Mouse (Mus musculus) lung, embryonic 14.5 days (tissue): ENCODE results near the gene Arhgap21. TPM values are rescaled to one million over a fixed set of nuclear protein-coding genes. Genes with fewer than 3 reads are reported as not detected.

Experiments
- ATAC-seq: fragments of 200-750 bp; cut with Nextera tagmentation; 2 replicates; pipeline ENCODE4 v1.8.0; 2017; ENCODE audit warnings: mild to moderate bottlenecking, moderate TSS enrichment, moderate library complexity; ENCODE audit not compliant: insufficient read depth
- DNase-seq: peaks from one replicate; pipeline ENCODE4 v3.0.0-alpha.2; 2015
- H3K27ac ChIP-seq: fragments of 300-500 bp; sonication (generic); 2 replicates; pipeline ENCODE4 v1.5.1; 2014; ENCODE audit warnings: low read depth, mild to moderate bottlenecking, moderate library complexity
- H3K27me3 ChIP-seq: fragments of 300-500 bp; sonication (generic); 2 replicates; pipeline ENCODE4 v1.6.1; 2014; ENCODE audit warnings: low read length, control low read depth; ENCODE audit not compliant: insufficient read depth
- H3K36me3 ChIP-seq: fragments of 300-500 bp; sonication (generic); 2 replicates; pipeline ENCODE4 v1.6.1; 2014; ENCODE audit warnings: control low read depth; ENCODE audit not compliant: insufficient read depth
- H3K4me1 ChIP-seq: fragments of 300-500 bp; sonication (generic); 2 replicates; pipeline ENCODE4 v1.6.1; 2014; ENCODE audit warnings: antibody characterized with exemption, control low read depth; ENCODE audit not compliant: insufficient read depth
- H3K4me2 ChIP-seq: fragments of 300-500 bp; sonication (generic); 2 replicates; pipeline ENCODE4 v1.6.1; 2014; ENCODE audit warnings: mild to moderate bottlenecking
- H3K4me3 ChIP-seq: fragments of 300-500 bp; sonication (generic); 2 replicates; pipeline ENCODE4 v1.5.1; 2014; ENCODE audit warnings: low read depth, low read length
- H3K9ac ChIP-seq: fragments of 300-500 bp; sonication (generic); 2 replicates; pipeline ENCODE4 v1.6.1; 2014
- H3K9me3 ChIP-seq: fragments of 300-500 bp; sonication (generic); 2 replicates; pipeline ENCODE4 v1.6.1; 2016; ENCODE audit warnings: low read depth, low read length, control low read depth
- CTCF ChIP-seq: IDR thresholded peaks from 2 replicates; pipeline ENCODE4 v1.5.1; 2016; ENCODE audit warnings: antibody characterized with exemption, low read depth
- WGBS: fragments of 180-500 bp; shearing (Covaris S2); extraction: QIAGEN DNeasy Blood & Tissue Kit; methylation state at CpG from one replicate; pipeline ENCODE4 v1.1.7; 2014; 5-methylcytosine and 5-hydroxymethylcytosine counted together
- polyA plus RNA-seq: library from polyadenylated mRNA; unstranded; fragments of >200 nt; fragmentation: Nextera tagmentation; extraction: Ambion mirVana; gene quantifications from 2 replicates; pipeline ENCODE4 v1.2.1, GENCODE M21; 2014

The Arhgap21 gene
- polyA plus RNA-seq, 1 experiment from 2014 or later = 22.1 TPM

DNA sequence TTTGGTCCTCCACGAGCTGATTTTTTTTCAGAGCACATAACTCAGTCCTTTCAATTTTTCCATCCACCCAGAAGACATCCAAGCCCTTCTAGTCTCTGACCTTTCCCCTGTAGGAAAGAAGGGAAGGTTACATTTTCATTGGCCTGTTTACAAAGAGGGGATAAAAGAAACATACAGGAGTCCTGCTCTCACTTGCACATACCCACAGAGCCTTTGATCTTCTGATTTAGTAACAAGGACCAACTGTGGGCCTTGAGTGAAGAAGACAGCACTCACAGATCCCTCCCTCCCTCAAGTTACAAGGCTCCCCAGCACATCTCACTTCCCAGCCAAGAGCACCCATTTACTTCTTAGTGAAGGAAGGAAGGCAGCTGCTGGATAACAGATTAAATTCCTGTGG is 46.3 kb downstream of the Arhgap21 start:
- no peak overlapping the region for H3K9ac ChIP-seq
- H3K4me2 ChIP-seq = no peak overlapping the region
- peaks cover 2% of the 10 kb centered on the region; the same call in 1 of the 2 replicates for H3K4me1 ChIP-seq
- WGBS = 12% methylated on average over 1 of the region's 1 CpGs
- H3K36me3 ChIP-seq = no peaks in the 10 kb centered on the region
- no peak for DNase-seq
- no peaks in the 10 kb centered on the region for H3K9me3 ChIP-seq
- H3K27me3 ChIP-seq = no peaks in the 10 kb centered on the region
- no peak for ATAC-seq
- H3K27ac ChIP-seq = no peak overlapping the region
- TF ChIP-seq CTCF = no peak
- H3K4me3 ChIP-seq = no peak overlapping the region

DNA sequence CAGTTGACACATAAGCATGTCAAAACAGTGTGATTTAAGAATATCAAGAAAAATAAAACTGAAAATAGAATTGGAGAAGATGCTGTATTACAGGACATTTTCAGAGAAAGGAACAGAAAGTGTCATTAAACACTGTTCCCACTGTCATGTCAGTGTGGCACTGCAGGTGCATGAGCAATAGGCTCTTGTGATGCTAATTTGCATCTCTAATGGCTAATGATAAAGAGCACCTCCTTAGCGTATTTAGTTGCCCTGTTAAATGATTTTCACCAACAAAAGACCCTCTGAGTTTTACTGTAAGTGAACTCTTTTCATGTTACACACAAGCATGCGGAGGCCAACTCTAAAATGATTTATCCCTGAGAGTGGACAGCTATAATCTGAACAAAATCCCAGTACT is 47.1 kb downstream of the Arhgap21 start:
- no peak overlapping the region for H3K4me2 ChIP-seq
- no peak overlapping the region for H3K27ac ChIP-seq
- H3K4me3 ChIP-seq = no peak overlapping the region
- H3K4me1 ChIP-seq = peaks cover 2% of the 10 kb centered on the region; the same call in 1 of the 2 replicates
- 94% methylated on average over 2 of the region's 2 CpGs for WGBS
- H3K9ac ChIP-seq = no peak overlapping the region
- H3K36me3 ChIP-seq = no peaks in the 10 kb centered on the region
- no peak for TF ChIP-seq CTCF
- H3K9me3 ChIP-seq = no peaks in the 10 kb centered on the region
- H3K27me3 ChIP-seq = no peaks in the 10 kb centered on the region
- DNase-seq (no peak), ATAC-seq (no peak)

DNA sequence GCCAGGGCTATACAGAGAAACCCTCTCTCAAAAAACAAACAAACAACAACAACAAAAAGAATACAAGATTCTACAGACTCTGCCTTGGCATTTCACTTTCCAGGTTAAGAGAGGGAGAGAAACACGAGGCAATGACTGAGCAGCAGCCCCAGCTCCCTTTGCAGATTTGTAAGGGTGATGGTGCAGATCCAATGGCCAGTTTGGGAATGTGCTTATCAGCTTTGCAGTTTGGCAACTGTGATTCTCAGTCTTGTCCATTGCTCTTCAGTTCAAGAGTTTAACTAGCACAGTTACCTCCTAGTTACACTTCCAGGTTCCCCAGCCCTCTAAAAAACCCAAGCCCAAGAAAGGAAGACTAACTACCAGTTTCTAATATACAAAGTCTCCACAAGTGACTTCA is 47.7 kb downstream of the Arhgap21 start:
- ATAC-seq = no peak
- H3K9me3 ChIP-seq = no peaks in the 10 kb centered on the region
- no peak for DNase-seq
- H3K27me3 ChIP-seq = no peaks in the 10 kb centered on the region
- no peak for TF ChIP-seq CTCF
- H3K27ac ChIP-seq = no peak overlapping the region
- no peak overlapping the region for H3K4me3 ChIP-seq
- peaks cover 2% of the 10 kb centered on the region; the same call in 1 of the 2 replicates for H3K4me1 ChIP-seq
- H3K4me2 ChIP-seq = no peak overlapping the region
- H3K36me3 ChIP-seq = no peaks in the 10 kb centered on the region
- no peak overlapping the region for H3K9ac ChIP-seq
- WGBS = 74% methylated on average over 1 of the region's 1 CpGs

DNA sequence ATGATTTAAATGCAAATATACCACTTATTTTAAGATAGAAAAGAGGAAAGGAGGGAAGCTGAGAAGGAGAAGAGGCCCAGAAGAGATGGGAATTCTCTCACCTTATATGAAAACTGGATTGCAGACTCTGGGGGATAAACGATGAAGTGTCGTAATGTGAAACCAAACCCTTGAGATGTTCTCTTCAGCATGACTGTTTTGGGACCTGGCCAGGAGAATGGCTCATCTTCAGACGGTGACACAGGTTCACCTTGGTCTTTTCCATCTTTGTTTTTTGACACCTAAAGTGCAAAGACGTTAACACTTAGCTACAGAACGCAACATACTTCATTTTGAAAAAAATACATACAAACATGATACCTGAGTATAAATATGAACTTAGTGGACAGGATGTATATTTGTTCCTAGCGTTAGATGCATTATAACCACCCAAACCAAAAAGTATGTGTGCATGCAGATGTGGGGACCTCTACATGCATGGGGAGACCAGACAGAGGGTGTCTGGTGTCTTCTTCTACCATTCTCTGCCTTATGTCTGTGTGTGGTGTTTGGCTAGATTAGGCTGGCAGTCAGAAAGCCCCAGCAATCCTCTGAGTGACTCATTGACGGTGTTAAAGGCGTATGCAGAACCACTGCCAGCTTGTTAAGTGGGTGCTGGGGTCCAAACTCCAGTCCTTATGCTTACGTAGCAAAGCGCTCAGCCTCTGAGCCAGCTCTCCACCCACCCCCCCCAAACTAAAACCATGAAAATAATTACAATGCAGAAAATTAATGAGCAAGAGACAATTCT is 54.0 kb downstream of the Arhgap21 start:
- no peak for ATAC-seq
- 83% methylated on average over 10 of the region's 10 CpGs for WGBS
- Histone ChIP-seq H3K4me3 (no peak overlapping the region), H3K27me3 (no peaks in the 10 kb centered on the region), H3K4me1 (no peaks in the 10 kb centered on the region), H3K4me2 (no peak overlapping the region), H3K9ac (no peak overlapping the region), H3K9me3 (no peaks in the 10 kb centered on the region), H3K36me3 (peaks cover 15% of the 10 kb centered on the region), H3K27ac (no peak overlapping the region)
- no peak for TF ChIP-seq CTCF
- DNase-seq = no peak

DNA sequence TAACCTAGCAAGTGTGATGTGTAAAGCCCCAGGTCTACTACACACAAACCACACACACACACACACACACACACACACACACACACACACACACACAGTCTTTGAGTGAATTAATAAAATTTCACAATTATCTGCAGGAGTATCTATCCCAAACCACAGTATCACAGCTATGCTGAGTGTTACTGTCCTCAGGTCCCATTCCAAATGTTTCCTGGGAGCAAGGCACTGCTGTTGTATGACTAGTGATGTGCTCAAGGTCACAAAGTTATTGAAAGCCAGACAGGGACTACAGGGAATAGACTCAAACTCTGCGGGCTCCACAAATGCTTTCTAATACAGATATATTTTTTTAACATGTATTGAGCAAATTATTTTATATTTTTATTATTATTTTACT is 55.7 kb downstream of the Arhgap21 start:
- ATAC-seq (no peak), DNase-seq (no peak)
- Histone ChIP-seq H3K36me3 (peaks cover 15% of the 10 kb centered on the region), H3K27ac (no peak overlapping the region), H3K9ac (no peak overlapping the region), H3K27me3 (no peaks in the 10 kb centered on the region), H3K9me3 (no peaks in the 10 kb centered on the region), H3K4me1 (no peaks in the 10 kb centered on the region), H3K4me3 (no peak overlapping the region), H3K4me2 (no peak overlapping the region)
- 96% methylated on average over 1 of the region's 1 CpGs for WGBS
- TF ChIP-seq CTCF = no peak

DNA sequence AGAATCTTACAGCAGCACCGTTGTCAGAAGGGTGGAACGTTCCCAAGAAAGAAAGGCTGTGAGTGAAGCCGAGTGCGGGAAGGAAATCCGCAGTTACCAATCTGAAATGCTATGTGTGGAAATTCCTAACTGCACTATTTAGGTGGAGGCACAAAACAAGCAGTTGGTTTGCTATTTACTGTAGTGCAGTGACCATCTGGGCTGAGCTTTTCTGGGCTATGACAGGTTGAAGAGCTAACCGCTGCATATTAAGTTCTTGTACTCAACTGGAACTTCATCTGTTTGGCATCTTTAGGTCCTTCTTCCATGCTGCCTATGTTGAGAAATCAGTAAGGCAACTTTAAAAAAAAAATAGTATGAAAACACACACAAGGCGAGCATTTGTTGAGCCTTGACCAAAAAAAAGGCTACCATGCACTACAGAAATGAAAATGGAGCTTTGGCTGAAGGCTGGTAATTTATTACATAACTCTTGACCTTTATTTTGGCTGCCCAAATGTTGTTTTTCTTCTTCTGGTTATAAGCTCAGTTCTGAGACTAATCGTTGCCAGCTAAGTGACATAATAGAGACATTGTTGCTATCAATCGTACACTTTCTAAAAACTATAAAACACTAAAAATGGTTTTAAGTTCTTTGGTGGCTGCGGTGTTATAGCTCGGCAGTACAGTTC is 56.2 kb downstream of the Arhgap21 start:
- Histone ChIP-seq H3K9ac (no peak overlapping the region), H3K4me3 (no peak overlapping the region), H3K4me1 (no peaks in the 10 kb centered on the region), H3K27ac (no peak overlapping the region), H3K4me2 (no peak overlapping the region), H3K36me3 (peaks cover 15% of the 10 kb centered on the region), H3K9me3 (no peaks in the 10 kb centered on the region), H3K27me3 (no peaks in the 10 kb centered on the region)
- no peak for TF ChIP-seq CTCF
- no peak for DNase-seq
- ATAC-seq = no peak
- WGBS = 86% methylated on average over 11 of the region's 11 CpGs

DNA sequence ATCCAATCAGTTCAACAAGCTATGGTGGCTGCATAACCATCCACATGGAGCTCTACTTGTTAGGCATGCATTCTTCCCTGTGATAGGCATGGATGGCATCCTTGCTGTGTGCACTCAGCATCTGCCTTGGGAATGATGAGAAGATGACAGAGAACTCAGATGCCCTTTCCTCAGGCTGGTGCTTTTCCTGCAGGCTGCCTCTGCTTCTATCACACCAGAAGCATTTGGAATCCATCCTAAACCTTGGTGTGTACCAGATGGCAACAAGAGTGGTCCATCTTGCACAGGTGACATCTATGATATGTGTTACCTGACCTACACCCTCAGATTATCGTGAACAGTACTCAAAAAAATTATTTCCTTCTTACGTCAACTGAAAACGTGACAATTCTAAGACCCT is 58.2 kb downstream of the Arhgap21 start:
- DNase-seq (no peak), ATAC-seq (no peak)
- Histone ChIP-seq H3K4me2 (no peak overlapping the region), H3K27ac (no peak overlapping the region), H3K9ac (no peak overlapping the region), H3K4me1 (no peaks in the 10 kb centered on the region), H3K4me3 (no peak overlapping the region), H3K27me3 (no peaks in the 10 kb centered on the region), H3K9me3 (no peaks in the 10 kb centered on the region), H3K36me3 (peaks cover 15% of the 10 kb centered on the region)
- 90% methylated on average over 3 of the region's 3 CpGs for WGBS
- no peak for TF ChIP-seq CTCF
